Mouse (Mus musculus) R1 (cell line): ENCODE results near the gene Dido1.
A peak's percentile ranks its signal among the peaks of the same experiment; 100 is the strongest.
"Not testable (repeated sequence)": the region's sequence is repeated elsewhere in the genome, so short reads cannot be mapped to it uniquely, and the experiment has no call there.

Experiments used
- DNase-seq: peaks from one replicate; pipeline ENCODE4 v3.0.0-alpha.2; 2018; ENCODE audit warnings: low read depth, low spot score

Gene Dido1

DNA sequence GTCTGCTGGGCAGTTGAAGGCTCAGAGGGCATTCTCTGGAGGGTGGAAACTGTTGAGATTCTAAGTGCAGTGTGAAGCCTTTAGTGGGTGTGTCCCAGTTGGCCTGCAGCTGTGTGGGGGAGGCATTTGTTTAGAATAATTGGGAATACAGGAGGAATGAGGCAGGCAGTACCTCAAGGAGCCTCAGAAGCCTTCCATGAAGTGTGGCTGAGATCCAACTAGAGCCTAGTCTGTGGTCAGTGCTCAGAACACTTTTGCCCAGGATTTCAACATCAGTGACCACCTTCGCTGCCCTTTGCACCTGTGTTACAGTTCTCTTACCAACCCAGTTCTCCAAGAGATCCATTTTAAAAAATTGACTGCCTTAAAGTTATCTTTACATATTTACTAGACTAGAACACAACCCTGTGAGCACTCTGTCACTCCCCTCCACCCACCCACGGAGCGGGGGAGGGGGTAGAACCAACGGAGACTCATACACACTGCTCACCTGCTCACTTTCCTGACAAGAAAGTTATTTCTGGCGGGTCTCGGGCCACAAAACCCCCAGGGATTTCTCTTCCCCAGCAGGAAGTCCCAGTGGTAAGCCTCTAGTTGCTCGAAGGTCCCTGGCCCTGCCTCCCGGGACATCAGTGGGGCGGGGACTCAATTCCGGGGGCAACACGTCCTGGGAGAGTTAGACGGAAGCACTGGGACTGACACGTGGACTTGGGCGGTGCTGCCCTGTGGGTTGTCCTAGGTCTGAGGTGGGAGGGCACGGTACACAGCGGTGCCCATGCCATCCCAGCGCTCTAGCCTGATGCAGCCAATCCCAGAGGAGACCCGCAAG is 15.0 kb upstream of the Dido1 start, which contains the start of gene Slc17a9:
TSS of gene Slc17a9 (plus strand) at position 679 of the 829 bp plus-strand sequence.
- peak; percentile 85 for DNase-seq

DNA sequence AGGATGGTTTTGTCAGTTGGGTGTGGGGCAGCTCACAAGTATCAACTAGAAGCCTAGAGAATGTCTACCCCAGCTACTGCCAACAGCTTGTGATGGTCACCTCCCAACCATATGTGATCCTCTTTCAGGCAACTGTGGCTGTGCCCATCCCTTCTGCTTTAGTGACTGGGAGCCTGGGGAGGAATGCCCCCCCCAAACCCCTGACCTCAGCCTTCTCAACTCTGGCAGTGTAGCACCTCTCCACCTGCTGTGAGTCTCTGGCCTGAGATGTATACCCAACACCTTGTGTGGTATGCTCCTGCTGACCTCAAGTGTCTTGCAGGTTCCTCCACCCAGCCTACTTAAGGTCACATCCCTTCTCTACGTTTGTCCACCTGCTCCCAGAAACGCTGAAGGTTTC is 14.1 kb upstream of the Dido1 start:
- DNase-seq, result no peak

DNA sequence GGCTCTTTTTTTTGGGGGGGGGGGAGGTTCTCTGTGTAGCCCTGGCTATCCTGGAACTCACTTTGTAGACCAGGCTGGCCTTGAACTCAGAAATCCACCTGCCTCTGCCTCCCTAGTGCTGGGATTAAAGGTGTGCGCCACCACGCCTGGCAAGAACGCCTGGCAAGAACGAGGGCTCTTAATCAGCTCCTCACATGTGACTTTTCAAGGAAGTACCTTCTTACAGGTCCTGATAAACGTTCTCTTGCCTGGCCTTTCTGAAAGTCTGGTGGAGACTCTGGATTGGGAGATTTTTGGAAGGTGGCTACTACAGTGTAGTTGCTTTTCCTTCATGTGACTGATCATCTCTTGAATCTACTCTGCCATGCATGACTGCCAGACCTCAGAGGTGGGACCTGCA is 12.9 kb upstream of the Dido1 start:
- not testable (repeated sequence) for DNase-seq

DNA sequence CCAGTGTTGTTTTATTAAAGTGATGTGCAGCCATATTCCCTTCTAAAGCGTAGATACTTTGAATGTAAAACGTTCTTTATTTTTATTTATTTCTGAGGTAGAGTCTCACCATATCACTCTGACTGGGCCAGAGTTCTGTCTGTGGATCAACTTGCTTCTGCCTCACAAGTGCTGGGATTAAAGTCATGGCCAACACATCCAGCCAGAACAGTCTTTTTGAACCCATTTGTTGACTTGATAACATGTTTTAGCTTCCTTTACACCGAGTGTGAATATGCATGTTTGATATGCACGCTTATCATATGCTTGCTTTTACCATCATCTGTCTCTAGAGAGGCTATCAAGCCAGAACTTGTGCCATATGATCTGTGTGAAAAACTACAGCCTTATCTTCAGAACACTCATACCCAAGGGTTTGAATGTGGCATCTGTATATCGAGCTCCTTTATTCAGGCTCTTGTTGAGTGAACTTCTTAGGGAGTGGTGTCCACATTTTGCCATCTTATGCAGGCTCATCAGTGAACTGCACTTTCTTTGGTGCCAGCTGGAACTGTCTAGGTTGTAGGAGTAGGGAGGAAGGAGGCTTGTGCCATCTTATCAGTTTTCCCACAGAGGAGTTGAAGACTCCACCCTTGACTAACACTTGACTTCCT is 2.4 kb upstream of the Dido1 start:
- no peak for DNase-seq

DNA sequence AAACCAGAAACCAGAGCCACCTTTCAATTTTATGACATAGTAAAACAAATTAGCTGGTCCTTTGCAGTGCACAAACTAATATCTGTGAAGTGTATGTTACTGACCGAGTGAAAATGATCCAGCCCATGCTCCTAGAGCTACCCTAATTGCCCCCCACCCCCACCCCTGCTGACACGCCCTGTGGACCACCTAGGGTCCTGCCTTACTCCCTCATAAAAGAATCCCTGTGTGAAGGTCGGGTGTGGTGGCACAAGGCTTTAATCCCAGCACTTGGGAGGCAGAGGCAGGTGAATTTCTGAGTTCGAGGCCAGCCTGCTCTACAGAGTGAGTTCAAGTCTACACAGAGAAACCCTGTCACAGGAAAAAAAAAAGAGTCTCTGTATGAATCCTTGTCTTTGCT is 1.7 kb upstream of the Dido1 start:
- peak; percentile 85 for DNase-seq

DNA sequence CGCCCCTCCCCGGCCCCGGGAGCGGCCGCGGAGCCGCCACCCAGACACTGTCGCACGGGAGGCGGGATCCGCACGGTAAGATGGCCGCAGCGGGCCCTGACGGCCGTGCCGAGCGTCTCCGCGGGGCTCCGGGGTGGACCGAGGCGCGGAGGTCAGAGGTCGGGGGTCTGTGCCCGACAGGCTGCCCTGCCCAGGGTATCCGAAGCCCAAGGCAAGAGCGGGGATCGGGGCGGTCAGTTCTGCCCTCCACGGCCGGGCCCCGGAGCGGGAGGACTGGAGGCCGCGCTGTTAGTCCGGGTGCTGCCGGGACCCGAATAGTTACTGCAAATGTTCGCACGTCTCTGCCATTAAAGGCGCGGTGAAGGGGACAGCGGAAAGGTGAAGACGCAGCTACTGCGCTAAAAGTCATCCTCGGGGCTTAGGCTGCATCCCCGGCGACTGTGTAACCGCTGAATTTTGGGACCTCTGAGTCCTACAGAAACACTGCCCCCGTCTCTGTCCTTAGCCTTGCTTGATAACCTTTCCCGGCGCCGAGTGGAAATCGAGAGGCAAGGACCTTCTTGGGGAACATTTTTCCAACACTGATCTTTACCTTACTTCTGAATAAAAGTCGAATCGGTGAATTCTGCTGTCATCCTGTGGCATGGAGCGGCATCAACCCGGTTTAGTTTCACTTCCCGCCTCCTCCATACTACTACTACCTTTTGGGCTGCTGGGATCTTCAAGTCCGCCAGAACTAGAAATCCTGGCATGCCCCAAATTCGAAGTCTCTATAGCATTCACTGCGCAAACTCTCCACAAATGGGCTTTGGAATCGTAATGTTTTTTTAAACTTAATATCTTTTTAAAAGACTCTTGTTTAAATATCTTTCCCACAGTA is 717 bp upstream of the Dido1 start:
- peak; percentile 43 for DNase-seq

DNA sequence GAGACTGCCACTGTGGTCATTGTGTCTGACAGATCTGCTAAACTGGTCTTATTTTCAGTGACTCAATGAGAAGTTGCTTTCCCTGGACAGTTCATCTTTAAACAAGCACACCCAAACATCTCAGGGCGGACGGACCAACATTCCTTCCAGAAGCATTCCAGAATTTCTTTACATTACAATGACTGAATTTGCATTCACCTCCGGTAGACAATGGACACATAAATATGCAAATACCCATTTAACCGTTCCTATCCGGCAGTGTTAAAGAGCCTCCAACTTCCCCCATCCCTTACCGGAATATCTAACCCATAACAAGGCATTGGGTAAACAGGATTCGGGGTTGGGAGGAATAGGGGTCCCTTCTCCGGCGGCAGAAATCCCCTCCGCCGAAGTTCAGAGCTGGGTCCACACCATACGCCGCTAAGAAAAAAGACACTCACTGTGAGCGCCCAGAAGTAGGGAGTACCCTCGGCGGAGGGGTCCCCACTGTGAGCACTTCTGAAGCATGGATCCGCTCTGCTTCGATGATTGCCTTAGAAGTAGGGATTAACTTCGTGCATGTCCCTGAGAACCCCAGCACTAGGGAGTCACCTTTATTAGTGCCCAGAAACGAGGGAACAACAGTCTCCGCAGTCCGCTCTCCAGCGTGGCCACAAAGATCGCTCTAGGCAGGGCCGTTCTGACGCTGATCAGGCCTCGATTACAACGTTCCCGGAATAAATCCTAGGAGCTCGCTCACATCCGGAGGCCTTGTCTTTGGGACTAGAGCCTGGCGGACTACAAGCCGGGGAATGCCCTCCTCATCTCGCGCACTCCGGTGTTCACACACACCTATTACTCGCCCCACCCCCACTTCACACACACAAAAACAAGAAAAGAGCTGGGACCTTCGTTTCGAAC is 526 bp downstream of the Dido1 start:
- DNase-seq, result peak; percentile 99

DNA sequence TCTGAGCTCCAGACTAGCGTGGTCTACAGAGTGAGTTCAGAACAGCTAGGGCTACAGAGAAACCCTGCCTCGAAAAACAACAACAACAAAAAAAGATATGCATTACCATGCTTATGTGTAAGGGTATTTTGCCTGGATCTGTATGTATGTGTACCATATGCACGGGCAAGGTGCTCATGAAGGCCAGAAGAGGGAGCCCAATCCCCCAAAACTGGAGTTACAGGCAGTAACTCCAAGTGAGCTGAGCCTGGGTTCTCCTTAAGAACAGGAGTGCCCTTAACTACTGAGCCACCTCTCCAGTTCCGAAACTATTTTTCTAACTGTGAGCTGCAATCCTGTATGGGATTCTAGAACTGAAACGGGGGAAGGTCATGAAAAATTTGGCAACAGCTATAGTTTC is 3.8 kb downstream of the Dido1 start:
- peak; percentile 87 for DNase-seq

DNA sequence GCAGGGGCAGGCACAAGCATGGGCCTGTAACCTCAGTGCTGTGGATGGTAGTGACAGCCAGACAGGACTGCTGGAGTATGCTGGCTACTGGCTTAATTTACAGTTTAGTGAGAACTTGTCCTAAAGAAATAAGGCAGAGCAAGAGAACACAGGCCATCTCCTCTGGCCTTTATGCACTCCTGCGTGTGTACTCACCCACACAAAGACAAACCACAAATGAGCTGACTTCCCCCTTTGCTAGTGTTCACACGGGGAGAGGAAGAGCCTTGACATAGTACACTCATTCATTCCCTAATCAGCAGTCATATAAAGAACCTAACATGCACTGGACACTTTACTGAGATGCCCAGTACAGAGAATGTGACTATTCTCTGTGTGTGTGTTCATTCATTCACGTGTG is 4.7 kb downstream of the Dido1 start:
- no peak for DNase-seq

DNA sequence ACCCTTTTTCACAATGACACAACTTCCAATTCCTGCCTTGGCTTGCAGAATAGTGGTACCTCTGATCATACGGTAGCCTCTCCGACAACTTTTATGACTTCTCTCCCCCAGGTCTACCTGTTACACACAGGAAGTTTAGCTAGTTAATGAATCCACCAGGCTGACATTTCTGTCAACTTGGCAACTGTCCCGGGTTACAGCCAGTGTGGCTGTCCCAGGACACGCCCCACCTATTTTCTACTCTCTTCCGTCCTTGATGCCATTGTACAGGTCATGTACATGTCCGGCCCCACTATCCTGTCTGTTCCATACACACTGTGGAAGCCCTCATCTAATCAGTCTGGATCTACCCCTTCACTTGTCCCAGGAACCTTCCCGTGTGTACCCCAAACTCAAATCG is 5.2 kb downstream of the Dido1 start:
- DNase-seq, result peak; percentile 36

DNA sequence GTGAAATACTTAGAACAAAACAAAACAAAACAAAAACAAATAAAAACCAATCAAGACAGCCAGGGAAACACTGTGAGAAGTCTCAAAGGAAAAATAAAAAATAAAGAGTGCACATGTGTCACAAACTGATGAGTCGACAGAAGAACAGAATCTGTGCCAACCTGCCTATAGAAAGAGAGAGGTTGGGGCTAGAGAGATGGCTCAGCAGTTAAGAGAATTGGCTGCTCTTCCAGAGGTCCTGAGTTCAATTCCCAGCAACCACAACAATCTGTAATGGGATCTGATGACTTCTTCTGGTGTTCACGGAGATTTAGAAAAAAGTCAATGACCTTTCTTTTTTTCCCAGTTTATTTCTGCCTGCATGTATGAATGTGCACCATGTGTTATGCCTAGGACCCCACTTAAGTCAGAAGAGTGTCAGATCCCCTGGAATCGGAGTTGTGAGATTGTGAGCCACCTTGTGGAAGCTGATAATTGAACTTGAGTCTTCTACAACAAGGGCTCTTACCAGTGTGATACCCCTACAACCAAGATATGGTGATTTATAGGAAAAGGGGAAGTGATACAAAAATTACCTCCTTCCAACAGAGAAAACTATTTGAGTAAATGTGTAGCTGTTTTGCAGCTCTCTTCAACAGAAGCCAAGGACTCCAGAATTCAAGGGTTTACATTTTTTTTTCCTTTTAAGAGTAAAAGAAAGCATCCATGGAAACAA is 6.0 kb downstream of the Dido1 start:
- DNase-seq, result no peak

DNA sequence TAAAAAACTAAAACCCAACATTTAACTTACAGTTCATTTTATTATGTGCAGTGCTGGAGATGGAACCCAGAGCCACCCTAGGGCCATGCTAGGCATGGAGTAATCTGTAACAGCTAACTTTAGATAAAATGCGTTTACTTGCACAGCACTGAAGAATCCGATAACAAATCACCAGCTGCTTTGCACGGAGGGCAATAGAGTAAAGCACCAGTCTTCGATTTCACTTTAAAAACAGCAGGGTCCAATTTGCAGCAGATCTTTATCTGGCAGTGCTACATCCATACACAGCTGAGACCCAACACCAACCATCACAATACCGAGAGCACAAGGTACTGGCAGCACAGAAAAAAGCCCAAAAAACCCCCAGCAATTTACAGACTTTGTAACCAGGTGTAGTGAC is 6.6 kb downstream of the Dido1 start:
- no peak for DNase-seq

DNA sequence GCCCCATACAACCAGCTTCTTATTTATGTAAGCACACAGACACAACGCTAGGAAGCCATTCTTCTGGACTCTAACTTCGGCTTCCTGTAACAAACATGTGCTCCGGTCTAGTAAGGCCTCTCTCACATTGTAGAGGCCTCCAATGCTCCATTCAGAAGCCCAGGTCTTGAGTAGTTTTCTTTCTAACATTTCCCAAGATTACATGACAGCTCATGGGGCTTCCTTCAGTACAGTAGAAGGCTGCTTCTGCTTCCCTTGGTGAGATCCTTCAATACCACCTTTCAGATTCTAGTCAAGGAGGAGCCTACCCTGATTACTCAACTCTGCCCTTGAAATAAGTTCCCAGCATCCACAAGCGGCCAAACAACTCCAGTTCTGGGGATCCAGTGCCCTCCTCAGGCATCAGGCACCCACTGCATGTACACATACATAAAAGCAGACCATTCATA is 7.1 kb downstream of the Dido1 start:
- peak; percentile 52 for DNase-seq

DNA sequence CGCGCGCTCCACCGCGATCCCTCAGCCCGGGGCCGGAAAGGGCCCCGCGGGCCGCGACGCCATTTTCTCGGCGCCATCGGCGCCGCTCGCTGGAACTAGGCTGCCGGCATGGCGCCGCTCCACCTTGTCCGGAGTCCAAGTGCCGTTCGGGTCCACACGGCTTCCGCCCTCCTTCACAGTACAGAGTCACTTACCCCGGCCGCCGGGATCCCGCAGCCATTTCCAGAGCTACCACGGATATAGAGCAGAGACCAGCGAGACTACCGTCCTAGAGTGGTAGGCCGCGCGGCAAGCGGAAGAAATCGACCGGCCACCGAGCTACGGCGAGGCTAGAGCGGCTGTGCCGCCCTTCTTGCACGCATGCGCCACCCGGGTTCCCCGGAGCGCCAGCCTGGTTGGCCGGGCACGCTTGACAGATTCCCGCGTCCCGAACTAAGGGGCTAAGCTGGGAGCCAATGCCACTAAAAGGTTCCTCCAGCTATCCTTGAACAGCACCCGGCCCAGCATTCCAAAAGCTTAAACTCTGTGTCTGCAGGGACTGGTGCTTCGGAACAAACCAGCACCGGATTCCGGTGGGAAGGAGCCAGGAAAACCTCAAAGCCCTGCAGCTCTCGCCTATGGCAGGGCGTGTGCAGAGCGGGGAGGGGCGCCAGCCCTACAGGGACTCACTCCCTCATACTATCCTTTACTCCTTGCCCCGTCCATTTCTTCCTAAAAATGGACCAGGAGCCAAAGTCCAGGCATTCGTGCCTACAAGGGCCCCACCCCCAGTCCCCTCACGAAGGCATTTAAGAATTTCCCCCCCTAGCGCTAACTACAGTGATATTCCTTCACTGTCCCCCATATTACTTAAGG is 7.8 kb downstream of the Dido1 start:
- DNase-seq, result peak; percentile 85

DNA sequence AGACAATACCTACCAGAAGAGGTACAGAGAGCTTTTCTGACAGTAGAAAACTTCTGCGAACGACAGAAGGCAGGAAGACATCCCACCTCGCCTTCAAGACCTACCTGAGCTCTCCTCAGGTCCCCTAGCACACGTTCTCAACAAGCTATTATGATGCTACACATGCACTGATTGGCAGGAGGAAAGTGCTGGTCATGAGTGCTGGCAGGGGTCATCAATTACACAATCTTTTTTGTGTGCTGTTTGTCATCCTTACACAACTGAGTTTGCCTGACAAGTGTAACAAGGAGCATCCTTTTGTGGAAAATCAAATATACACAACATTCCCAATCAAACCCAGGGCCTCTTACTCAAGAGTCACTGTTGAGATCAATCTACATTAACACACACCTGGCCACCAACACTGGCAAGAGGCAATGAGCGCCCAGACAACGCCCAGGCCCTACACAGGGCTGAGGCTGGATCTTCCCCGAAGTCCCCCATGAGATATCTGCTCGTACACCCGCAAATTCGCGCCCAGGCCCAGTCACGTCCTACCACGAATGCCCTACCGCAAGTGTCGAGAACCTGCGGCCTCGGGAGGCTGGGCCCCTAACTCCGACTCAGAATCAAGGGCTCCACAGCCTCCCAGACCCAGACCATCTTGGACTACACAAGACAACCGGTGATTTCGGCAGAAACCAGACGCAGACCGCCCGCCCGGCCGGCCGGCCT is 8.6 kb downstream of the Dido1 start:
- peak; percentile 51 for DNase-seq

DNA sequence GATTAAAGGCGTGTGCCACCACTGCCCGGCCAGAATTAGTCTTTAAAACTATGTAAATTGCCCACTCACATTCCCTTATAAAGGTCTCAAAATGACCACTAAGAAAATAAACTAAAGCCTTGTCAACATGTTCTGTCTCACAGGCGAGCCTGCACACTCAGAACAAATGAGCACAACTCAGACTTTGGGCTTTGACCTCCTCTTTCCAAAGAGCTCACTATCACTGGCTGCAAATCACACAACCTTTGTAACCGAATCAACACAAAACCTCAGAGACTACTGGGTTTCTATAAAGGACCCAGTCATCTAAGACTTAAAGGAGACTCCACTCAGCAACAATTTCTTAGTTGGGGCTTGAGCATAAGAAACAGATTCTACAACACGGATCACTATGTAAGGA is 9.3 kb downstream of the Dido1 start:
- no peak for DNase-seq

DNA sequence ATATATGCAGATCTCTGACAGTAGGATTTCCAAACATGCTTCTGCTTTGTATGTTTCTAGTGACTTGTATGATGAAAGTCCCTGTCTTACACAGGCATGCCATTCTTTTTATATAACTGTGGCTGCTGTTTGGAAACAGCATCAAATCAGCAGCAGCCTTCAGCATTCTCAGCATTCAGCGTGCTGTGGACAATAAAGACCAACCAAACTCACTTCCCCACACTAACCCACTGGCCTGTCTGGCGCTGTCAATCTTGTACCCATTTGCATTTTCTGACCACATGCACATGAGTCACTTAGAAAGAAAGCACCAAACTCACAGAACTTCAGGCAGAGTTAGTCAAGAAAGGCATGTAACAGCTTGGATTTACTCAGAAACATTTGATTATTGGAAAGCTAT is 14.6 kb downstream of the Dido1 start:
- DNase-seq, result no peak

DNA sequence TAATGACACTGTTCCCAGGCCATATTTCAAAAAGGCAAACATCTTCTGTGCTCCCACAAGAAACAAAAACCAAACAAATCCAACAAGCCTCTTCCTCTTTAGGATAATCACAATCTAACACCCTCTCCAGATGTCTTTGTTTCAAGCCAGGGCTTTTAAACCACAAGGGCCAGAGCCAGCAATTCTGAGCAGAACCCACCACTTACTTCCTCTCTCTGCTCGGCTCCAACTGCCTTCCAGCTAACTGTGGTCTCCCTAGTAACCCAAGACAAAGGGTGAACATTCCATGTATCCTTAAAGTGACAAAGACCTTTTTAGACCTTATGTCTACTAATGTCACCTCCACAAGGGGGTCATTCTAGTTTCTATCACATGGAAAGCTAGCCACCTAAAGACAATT is 17.2 kb downstream of the Dido1 start:
- peak; percentile 66 for DNase-seq

DNA sequence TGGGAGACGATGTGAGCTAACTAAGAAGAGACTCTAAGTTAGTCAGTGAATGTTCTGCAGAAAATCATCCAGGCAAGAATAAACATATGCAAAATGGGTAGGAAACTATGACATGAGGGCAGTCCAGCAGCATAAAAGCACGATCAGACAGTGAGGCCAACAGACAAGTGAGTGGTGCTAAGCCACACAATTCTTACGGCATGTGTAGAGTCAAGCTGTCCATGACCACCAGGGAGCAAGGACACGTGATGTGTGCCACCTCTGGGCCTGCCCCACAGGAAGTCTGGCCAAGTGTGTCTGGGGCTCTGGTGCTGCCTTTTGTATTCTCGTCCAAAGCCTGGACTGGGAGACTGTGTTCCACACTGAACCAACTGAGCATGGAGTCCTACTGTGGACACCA is 20.0 kb downstream of the Dido1 start:
- DNase-seq, result no peak
